In the genomic region with DNA sequence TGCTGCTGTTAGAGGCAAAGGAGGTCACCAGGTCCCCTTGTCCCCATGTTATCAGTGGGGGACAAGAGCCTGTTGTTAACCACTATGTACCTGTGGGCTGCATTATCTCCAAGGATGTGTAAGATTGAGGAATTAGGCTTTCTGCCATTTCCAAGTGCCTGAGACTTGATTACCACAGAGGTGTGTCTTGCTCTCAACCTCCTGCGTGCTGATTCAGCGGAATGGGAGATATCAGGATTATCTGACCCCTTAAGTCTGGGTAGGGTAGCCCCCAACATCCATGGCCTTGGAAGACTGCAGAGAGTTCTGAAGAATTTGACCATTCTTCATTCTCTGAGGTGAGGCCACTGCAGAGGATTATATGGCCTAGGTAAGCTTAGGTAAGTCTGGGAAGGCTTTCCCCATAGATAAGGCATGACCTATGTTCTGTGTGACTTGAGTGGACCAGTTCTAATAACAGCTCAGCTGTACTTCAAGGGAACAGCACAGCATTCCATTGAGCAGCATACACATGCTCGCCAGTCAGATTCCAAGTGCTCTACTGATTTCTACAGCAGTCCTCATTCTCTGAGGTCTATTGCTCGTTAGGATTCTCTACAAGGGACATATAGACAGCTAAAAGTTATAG, we compare ENCODE assay signal across 20 mouse cellular contexts.
"Had no signal": no experiment of that assay in that cellular context is flagged by ENCODE, and none has a peak within 500 bp of the region (broad histone marks: within the 10 kb centered on the region; RNA-seq: fewer than 3 reads in every experiment).

No protein-coding gene starts in this region.

- H3K9ac ChIP-seq: limb, embryonic 13.5 days; liver, embryonic 12.5 days; liver, embryonic 15.5 days; lung, embryonic 15.5 days; stomach, embryonic 15.5 days had no signal

- ATAC-seq: liver, embryonic 12.5 days had no signal

- H3K4me3 ChIP-seq: layer of hippocampus, adult 2 months; limb, embryonic 10.5 days; limb, embryonic 13.5 days; liver, embryonic 12.5 days; liver, embryonic 15.5 days; lung, embryonic 15.5 days; megakaryocyte, embryonic 14.5 days; stomach, embryonic 15.5 days had no signal

- H3K4me1 ChIP-seq: limb, embryonic 13.5 days; liver, embryonic 15.5 days had no signal

- H3K27ac ChIP-seq: layer of hippocampus, adult 2 months; limb, embryonic 10.5 days; limb, embryonic 13.5 days; liver, embryonic 12.5 days; liver, embryonic 15.5 days; lung, embryonic 15.5 days; stomach, embryonic 15.5 days had no signal

- H3K9me3 ChIP-seq: limb, embryonic 10.5 days; limb, embryonic 13.5 days; liver, embryonic 12.5 days; liver, embryonic 15.5 days; lung, embryonic 15.5 days; stomach, embryonic 15.5 days had no signal

- H3K4me2 ChIP-seq: limb, embryonic 13.5 days; liver, embryonic 12.5 days; liver, embryonic 15.5 days; lung, embryonic 15.5 days; midbrain, embryonic 11.5 days; stomach, embryonic 15.5 days had no signal

- H3K27me3 ChIP-seq: limb, embryonic 13.5 days; liver, embryonic 12.5 days; liver, embryonic 15.5 days; lung, embryonic 15.5 days; megakaryocyte, embryonic 14.5 days; stomach, embryonic 15.5 days had no signal

- DNase-seq: kidney, postnatal 14 days; kidney, postnatal 4 days; layer of hippocampus, adult 9-11 months; liver; lung, adult 18-20 months; lung, postnatal 10 days; lung, postnatal 36 days; midbrain, embryonic 14.5 days; right cerebral cortex, postnatal 25 days; spleen, adult 18-20 months; thymus, postnatal 25 days had no signal
